Mouse (Mus musculus): Measurements from ENCODE around the gene Tppp3. TPM values are rescaled to one million over a fixed set of nuclear protein-coding genes. Genes with fewer than 3 reads are reported as not detected.

Gene Tppp3
- 44.9 and 57.8 TPM in 2 replicates for polyA plus RNA-seq (2015; fragmentation: Nextera tagmentation; extraction: Ambion mirVana)

GRCm38 (mm10) chr8:105471314-105472015, at the start of gene Tppp3:
Gene Tppp3, minus strand, starts transcription at chr8:105471526.

GRCm38 (mm10) chr8:105518436-105519313, 47.3 kb upstream of the Tppp3 start, which contains the start of gene Hsd11b2:
Gene Hsd11b2, plus strand, starts transcription at chr8:105518755.

GRCm38 (mm10) chr8:105496439-105497180, 25.3 kb upstream of the Tppp3 start, which contains the start of gene Zdhhc1:
Gene Zdhhc1, minus strand, starts transcription at chr8:105496902.

Other genes with a start within 250 kb of the Tppp3 start
- gene D230025D16Rik, start 246.4 kb downstream of the Tppp3 start, polyA plus RNA-seq (2015; fragmentation: Nextera tagmentation; extraction: Ambion mirVana) = 22.8 and 25.6 TPM in 2 replicates
- 24.2 and 26.3 TPM in 2 replicates for gene B3gnt9, start 216.4 kb downstream of the Tppp3 start, polyA plus RNA-seq (2015; fragmentation: Nextera tagmentation; extraction: Ambion mirVana)
- 29.8 and 30.8 TPM in 2 replicates for gene Tradd, start 206.9 kb downstream of the Tppp3 start, polyA plus RNA-seq (2015; fragmentation: Nextera tagmentation; extraction: Ambion mirVana)
- gene Fbxl8, start 206.9 kb downstream of the Tppp3 start, polyA plus RNA-seq (2015; fragmentation: Nextera tagmentation; extraction: Ambion mirVana) = 5.4 and 5.7 TPM in 2 replicates
- gene Hsf4, start 201.7 kb downstream of the Tppp3 start, polyA plus RNA-seq (2015; fragmentation: Nextera tagmentation; extraction: Ambion mirVana) = 0.30 and 0.31 TPM in 2 replicates
- gene Nol3, start 195.4 kb downstream of the Tppp3 start, polyA plus RNA-seq (2015; fragmentation: Nextera tagmentation; extraction: Ambion mirVana) = 1.6 TPM in 2 replicates
- 1.8 and 2.2 TPM in 2 replicates for gene 4931428F04Rik, start 181.7 kb downstream of the Tppp3 start, polyA plus RNA-seq (2015; fragmentation: Nextera tagmentation; extraction: Ambion mirVana)
- gene Exoc3l, start 175.4 kb downstream of the Tppp3 start, polyA plus RNA-seq (2015; fragmentation: Nextera tagmentation; extraction: Ambion mirVana) = 2.0 and 3.2 TPM in 2 replicates
- gene E2f4, start 173.9 kb downstream of the Tppp3 start, polyA plus RNA-seq (2015; fragmentation: Nextera tagmentation; extraction: Ambion mirVana) = 35.9 and 42.7 TPM in 2 replicates
- gene Elmo3, start 165.9 kb downstream of the Tppp3 start, polyA plus RNA-seq (2015; fragmentation: Nextera tagmentation; extraction: Ambion mirVana) = 12.4 and 13.3 TPM in 2 replicates
- 2.3 and 3.2 TPM in 2 replicates for gene Lrrc29, start 145.2 kb downstream of the Tppp3 start, polyA plus RNA-seq (2015; fragmentation: Nextera tagmentation; extraction: Ambion mirVana)
- gene Tmem208, start 145.2 kb downstream of the Tppp3 start, polyA plus RNA-seq (2015; fragmentation: Nextera tagmentation; extraction: Ambion mirVana) = 79.0 and 90.0 TPM in 2 replicates
- 0.85 and 1.1 TPM in 2 replicates for gene Fhod1, start 123.6 kb downstream of the Tppp3 start, polyA plus RNA-seq (2015; fragmentation: Nextera tagmentation; extraction: Ambion mirVana)
- gene Slc9a5, start 122.7 kb downstream of the Tppp3 start, polyA plus RNA-seq (2015; fragmentation: Nextera tagmentation; extraction: Ambion mirVana) = 0.39 and 0.54 TPM in 2 replicates
- 0.48 and 0.92 TPM in 2 replicates for gene Plekhg4, start 98.3 kb downstream of the Tppp3 start, polyA plus RNA-seq (2015; fragmentation: Nextera tagmentation; extraction: Ambion mirVana)
- gene Kctd19, start 58.0 kb downstream of the Tppp3 start, polyA plus RNA-seq (2015; fragmentation: Nextera tagmentation; extraction: Ambion mirVana) = not detected in 2 replicates
- 0.14 and 0.34 TPM in 2 replicates for gene Lrrc36, start 58.0 kb downstream of the Tppp3 start, polyA plus RNA-seq (2015; fragmentation: Nextera tagmentation; extraction: Ambion mirVana)
- 19.3 and 20.5 TPM in 2 replicates for gene Zdhhc1, start 25.4 kb upstream of the Tppp3 start, polyA plus RNA-seq (2015; fragmentation: Nextera tagmentation; extraction: Ambion mirVana)
- gene Hsd11b2, start 47.2 kb upstream of the Tppp3 start, polyA plus RNA-seq (2015; fragmentation: Nextera tagmentation; extraction: Ambion mirVana) = 0.51 and 0.60 TPM in 2 replicates
- 87.1 and 100.0 TPM in 2 replicates for gene Atp6v0d1, start 94.5 kb upstream of the Tppp3 start, polyA plus RNA-seq (2015; fragmentation: Nextera tagmentation; extraction: Ambion mirVana)
- 17.4 and 20.9 TPM in 2 replicates for gene Ripor1, start 133.7 kb upstream of the Tppp3 start, polyA plus RNA-seq (2015; fragmentation: Nextera tagmentation; extraction: Ambion mirVana)
- 40.8 and 44.2 TPM in 2 replicates for gene Ctcf, start 165.0 kb upstream of the Tppp3 start, polyA plus RNA-seq (2015; fragmentation: Nextera tagmentation; extraction: Ambion mirVana)
- gene Agrp, start 165.9 kb upstream of the Tppp3 start, polyA plus RNA-seq (2015; fragmentation: Nextera tagmentation; extraction: Ambion mirVana) = 9.2 and 13.5 TPM in 2 replicates
- gene Carmil2, start 214.7 kb upstream of the Tppp3 start, polyA plus RNA-seq (2015; fragmentation: Nextera tagmentation; extraction: Ambion mirVana) = 0.08 and 0.12 TPM in 2 replicates
- 28.8 and 29.9 TPM in 2 replicates for gene Acd, start 229.6 kb upstream of the Tppp3 start, polyA plus RNA-seq (2015; fragmentation: Nextera tagmentation; extraction: Ambion mirVana)
- 10.8 and 11.4 TPM in 2 replicates for gene Pard6a, start 229.6 kb upstream of the Tppp3 start, polyA plus RNA-seq (2015; fragmentation: Nextera tagmentation; extraction: Ambion mirVana)
- not detected in 2 replicates for gene 4933405L10Rik, start 236.1 kb upstream of the Tppp3 start, polyA plus RNA-seq (2015; fragmentation: Nextera tagmentation; extraction: Ambion mirVana)
- 6.3 and 6.6 TPM in 2 replicates for gene Enkd1, start 236.7 kb upstream of the Tppp3 start, polyA plus RNA-seq (2015; fragmentation: Nextera tagmentation; extraction: Ambion mirVana)